Mouse (Mus musculus): ENCODE measurements around the gene Kalrn. TPM values are rescaled to one million over a fixed set of nuclear protein-coding genes. Genes with fewer than 3 reads are reported as not detected.

Gene Kalrn
- 7.7 and 8.2 TPM in 2 replicates for total RNA-seq (2021)
- long read RNA-seq, partial matches to known transcripts: 0 of 9 reads
- long read RNA-seq, other reads (novel, unspliced or antisense): 7 of 9 reads

GRCm38 (mm10) chr16:34573151-34573802, at the start of gene Kalrn:
Gene Kalrn (minus strand): TSS chr16:34573532.
- peak; percentile 93 for DNase-seq

- no peak for DNase-seq
These were observed 40.7 kb upstream of the Kalrn start for GRCm38 (mm10) chr16:34614021-34614420.

- no peak for DNase-seq
These were observed 36.8 kb upstream of the Kalrn start for GRCm38 (mm10) chr16:34610137-34610536.

- peak; percentile 14 for DNase-seq
These were observed 32.3 kb upstream of the Kalrn start for GRCm38 (mm10) chr16:34605679-34606078.

- no peak for DNase-seq
These were observed 30.5 kb upstream of the Kalrn start for GRCm38 (mm10) chr16:34603854-34604253.

GRCm38 (mm10) chr16:34603076-34603475, 29.7 kb upstream of the Kalrn start:
- no peak for DNase-seq

- DNase-seq: no peak
These were observed 28.6 kb upstream of the Kalrn start for GRCm38 (mm10) chr16:34601954-34602353.

GRCm38 (mm10) chr16:34595294-34595693, 22.0 kb upstream of the Kalrn start:
- DNase-seq: no peak

GRCm38 (mm10) chr16:34594597-34595262, 21.4 kb upstream of the Kalrn start:
- DNase-seq: no peak

- DNase-seq: no peak
These were observed 19.4 kb upstream of the Kalrn start for GRCm38 (mm10) chr16:34592696-34593095.

- no peak for DNase-seq
These were observed 18.6 kb upstream of the Kalrn start for GRCm38 (mm10) chr16:34591934-34592333.

GRCm38 (mm10) chr16:34579671-34580326, 6.5 kb upstream of the Kalrn start:
- no peak for DNase-seq

- no peak for DNase-seq
These were observed 642 bp upstream of the Kalrn start for GRCm38 (mm10) chr16:34573856-34574491.

GRCm38 (mm10) chr16:34572406-34573150, 754 bp downstream of the Kalrn start:
- peak; percentile 39 for DNase-seq

GRCm38 (mm10) chr16:34571931-34572405, 1.4 kb downstream of the Kalrn start:
- no peak for DNase-seq

- no peak for DNase-seq
These were observed 3.4 kb downstream of the Kalrn start for GRCm38 (mm10) chr16:34569897-34570296.

- no peak for DNase-seq
These were observed 4.5 kb downstream of the Kalrn start for GRCm38 (mm10) chr16:34568831-34569230.

- no peak for DNase-seq
These were observed 9.6 kb downstream of the Kalrn start for GRCm38 (mm10) chr16:34563593-34564280.

GRCm38 (mm10) chr16:34561734-34562135, 11.6 kb downstream of the Kalrn start:
- DNase-seq: no peak

- no peak for DNase-seq
These were observed 12.5 kb downstream of the Kalrn start for GRCm38 (mm10) chr16:34560814-34561213.

GRCm38 (mm10) chr16:34560411-34560810, 12.9 kb downstream of the Kalrn start:
- no peak for DNase-seq

Data from adrenal gland, postnatal 25 days (tissue).